Mouse (Mus musculus) left cerebral cortex, postnatal 10 days (tissue): ENCODE data around the gene Spic. TPM values are rescaled to one million over a fixed set of nuclear protein-coding genes. Genes with fewer than 3 reads are reported as not detected.
A peak's percentile ranks its signal among the peaks of the same experiment; 100 is the strongest.
"Not testable (repeated sequence)": the region's sequence is repeated elsewhere in the genome, so short reads cannot be mapped to it uniquely, and the experiment has no call there.

ENCODE experiments used
- DNase-seq, 2 experiments: peaks; one replicate each; pipeline ENCODE4 v3.0.0; 2021 to 2022; ENCODE audit warnings: low spot score in 2 of 2, mixed read lengths in 1 of 2; ENCODE audit errors: extremely low spot score in 1 of 2
- intact Hi-C: fragments of 180-260 bp; cut with DNase I; formaldehyde crosslinking; loops from one replicate; pipeline ENCODE4 v1.15.1; 2025
- total RNA-seq, 2 experiments: library from RNA; stranded (reverse); gene quantifications; 2 replicates each; pipeline ENCODE4 v1.2.3; 2021

The Spic gene
- total RNA-seq, 2 experiments from 2014 or later, result not detected

- peak; percentile 20 to 26 for DNase-seq
- intact Hi-C loops, result loop anchor here (2.0 to 10.0 kb wide), 3 partner anchors 75 to 293 kb away; no protein-coding TSS in a partner anchor
These were observed 15.1 kb downstream of the Spic start for GRCm38 (mm10) chr10:88669719-88670118.

- intact Hi-C loops, result loop anchor here (10.0 kb wide), 2 partner anchors 69 to 199 kb away; no protein-coding TSS in a partner anchor
- not testable (repeated sequence) for DNase-seq
These were observed 21.0 kb downstream of the Spic start for GRCm38 (mm10) chr10:88663856-88664255.

- intact Hi-C loops, result no loop called here
- no peak for DNase-seq
These were observed 25.9 kb downstream of the Spic start for GRCm38 (mm10) chr10:88658918-88659317.

GRCm38 (mm10) chr10:88645448-88645847 lies 39.4 kb downstream of the Spic start:
- intact Hi-C loops, result no loop called here
- no peak for DNase-seq

GRCm38 (mm10) chr10:88631330-88631953 lies 53.4 kb downstream of the Spic start:
- intact Hi-C loops, result no loop called here
- no peak for DNase-seq

- intact Hi-C loops, result no loop called here
- DNase-seq, result no peak
These were observed 54.0 kb downstream of the Spic start for GRCm38 (mm10) chr10:88630663-88631329.

- intact Hi-C loops, result no loop called here
- no peak for DNase-seq
These were observed 57.8 kb downstream of the Spic start for GRCm38 (mm10) chr10:88627052-88627451.

- intact Hi-C loops, result no loop called here
- DNase-seq, result no peak
These were observed 58.6 kb downstream of the Spic start for GRCm38 (mm10) chr10:88626176-88626575.

Other genes with a start within 250 kb of the Spic start
- gene Sycp3, start 225.4 kb downstream of the Spic start, total RNA-seq, result 1 to 10 TPM in 1 of 2 experiments, under 1 TPM in 1; 0.77 to 1.7 TPM
- gene Chpt1, start 180.9 kb downstream of the Spic start, total RNA-seq, result 10 to 100 TPM; 25.2 to 28.2 TPM
- gene Mybpc1, start 79.9 kb downstream of the Spic start, total RNA-seq, result 1 to 10 TPM; 3.9 to 4.5 TPM
- 100 to 1,000 TPM; 110 to 111 TPM for gene Arl1, start 45.8 kb upstream of the Spic start, total RNA-seq
- gene Utp20, start 141.8 kb upstream of the Spic start, total RNA-seq, result 10 to 100 TPM; 21.3 to 23.2 TPM
- gene Slc5a8, start 201.0 kb upstream of the Spic start, total RNA-seq, result under 1 TPM; 0.06 to 0.09 TPM